Mouse (Mus musculus) heart, postnatal 10 days (tissue): ENCODE data around the gene Olfr530. TPM values are rescaled to one million over a fixed set of nuclear protein-coding genes. Genes with fewer than 3 reads are reported as not detected.

Experiments
- DNase-seq, 2 experiments: peaks; one replicate each; pipeline ENCODE4 v3.0.0; 2021
- intact Hi-C: fragments of 180-260 bp; cut with DNase I; formaldehyde crosslinking; loops from one replicate; pipeline ENCODE4 v1.15.1; 2025
- total RNA-seq, 2 experiments: library from RNA; stranded (reverse); gene quantifications; 2 replicates each; pipeline ENCODE4 v1.2.3; 2021

The Olfr530 gene
- not detected for total RNA-seq

DNA sequence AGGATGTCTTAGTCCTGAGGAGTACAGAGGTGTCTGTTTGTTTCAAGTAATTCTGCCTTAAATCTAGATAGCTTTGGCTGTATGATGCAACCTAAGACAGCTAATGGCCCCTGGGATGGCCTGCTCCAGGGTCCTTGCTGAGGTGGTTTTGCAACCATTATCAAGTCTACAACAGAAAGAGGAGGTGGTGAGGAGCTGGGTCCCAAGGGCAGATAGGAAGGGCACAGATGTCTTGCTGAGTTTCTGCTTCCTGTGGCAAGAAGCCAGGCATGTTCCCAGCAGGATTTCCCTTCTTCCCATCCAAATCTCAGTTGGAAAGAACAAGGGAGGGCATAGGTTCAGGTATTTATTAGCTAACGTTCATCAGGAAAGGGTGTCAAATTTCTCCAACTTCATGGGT lies at the start of gene Olfr530:
Gene Olfr530, minus strand, starts transcription at position 101 of the 400 bp plus-strand sequence.
- intact Hi-C loops: no loop called here
- no peak for DNase-seq

DNA sequence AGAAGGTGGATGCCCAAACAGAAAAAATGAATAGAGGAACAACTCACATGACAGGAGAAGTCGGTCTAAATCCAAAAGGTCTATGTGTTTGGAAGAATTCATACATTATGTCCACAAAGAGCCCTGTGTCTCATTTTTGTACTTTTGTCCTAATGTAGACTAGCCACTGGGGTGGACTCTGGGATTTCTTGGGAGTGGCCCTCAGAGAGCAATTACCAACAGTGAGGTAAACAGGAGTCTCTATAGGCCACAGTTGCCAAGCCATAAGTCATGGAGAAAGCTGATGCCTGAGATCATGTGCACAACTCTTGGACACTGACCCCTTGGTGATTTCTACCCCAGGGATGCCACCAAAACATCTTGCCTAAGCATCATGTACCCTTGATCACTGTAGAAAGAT lies 45.4 kb upstream of the Olfr530 start, which contains the start of gene Olfr532:
Gene Olfr532, minus strand, starts transcription at position 101 of the 400 bp plus-strand sequence.
- DNase-seq: no peak
- intact Hi-C loops: loop anchor here (2.0 kb wide), 1 partner anchor 107 kb away; no protein-coding TSS in a partner anchor

DNA sequence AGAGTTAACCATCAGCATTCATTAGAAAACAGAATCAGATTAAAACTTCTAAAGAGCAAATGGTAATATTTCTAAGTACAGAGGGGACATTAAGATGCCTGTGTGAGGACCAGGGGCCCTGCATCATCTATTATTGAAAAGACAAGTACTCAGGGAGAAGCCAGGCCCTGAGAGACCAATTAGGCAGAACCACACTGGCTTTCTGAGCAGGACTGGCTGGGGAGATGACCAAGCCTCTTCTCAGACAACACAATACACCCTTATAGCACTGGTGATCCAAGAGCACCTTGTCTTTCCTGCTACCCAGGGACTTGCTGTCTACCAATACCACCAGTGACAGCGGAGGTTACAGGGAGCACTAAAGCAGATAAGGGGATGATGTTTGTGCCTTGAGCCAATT lies 26.7 kb upstream of the Olfr530 start, which contains the start of gene Olfr531:
Gene Olfr531, minus strand, starts transcription at position 101 of the 400 bp plus-strand sequence.
- no peak for DNase-seq
- intact Hi-C loops: no loop called here

DNA sequence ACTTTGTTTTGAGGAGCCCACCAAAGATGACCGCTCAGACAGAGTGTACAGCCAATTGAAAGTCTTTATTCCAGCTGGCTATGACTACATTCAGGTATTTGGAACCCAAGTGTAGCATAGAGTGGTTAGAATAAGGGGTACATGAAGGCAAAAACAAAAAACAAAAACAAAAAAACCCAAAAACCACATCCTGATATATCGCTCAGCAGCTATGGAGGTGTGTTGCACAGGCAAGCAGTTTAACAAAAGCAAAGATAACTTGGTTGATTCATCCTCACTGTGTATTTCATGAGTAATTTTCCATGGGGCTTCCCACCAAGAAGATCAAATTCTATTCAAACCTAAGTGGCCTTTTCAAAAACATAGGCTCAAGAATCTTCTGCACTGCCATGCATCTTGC lies 780 bp upstream of the Olfr530 start:
- DNase-seq: no peak
- intact Hi-C loops: no loop called here

GRCm38 (mm10) chr7:140374300-140374699 lies 1.8 kb downstream of the Olfr530 start:
- intact Hi-C loops: no loop called here
- DNase-seq: no peak

DNA sequence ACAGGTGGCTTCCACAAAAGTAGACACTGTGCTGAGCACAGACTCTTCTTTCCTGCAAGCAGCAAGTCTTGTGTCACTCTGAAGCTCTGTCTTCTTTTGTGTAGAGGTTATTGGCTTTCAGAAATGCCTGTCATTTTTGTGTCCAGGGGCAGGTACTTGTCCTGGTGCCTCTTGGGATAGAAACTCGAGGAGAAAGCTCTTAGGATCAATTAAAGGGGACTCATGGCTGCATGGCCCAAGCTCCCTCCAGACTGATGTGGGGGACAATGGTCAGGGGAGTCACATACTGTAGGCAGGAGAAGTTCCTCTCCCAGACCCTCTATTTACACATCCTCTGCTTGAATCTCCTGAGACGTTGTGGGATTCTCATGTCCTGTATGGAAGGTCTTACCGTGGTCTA lies 14.6 kb downstream of the Olfr530 start, which contains the start of gene Olfr60:
Gene Olfr60, minus strand, starts transcription at position 101 of the 400 bp plus-strand sequence.
- intact Hi-C loops: no loop called here
- no peak for DNase-seq

GRCm38 (mm10) chr7:140333717-140334116 lies 42.4 kb downstream of the Olfr530 start, which contains the start of gene Olfr527:
Gene Olfr527, plus strand, starts transcription at chr7:140334017.
- intact Hi-C loops: no loop called here

GRCm38 (mm10) chr7:140329766-140330304 lies 46.3 kb downstream of the Olfr530 start:
- DNase-seq: no peak
- intact Hi-C loops: no loop called here

More at GRCm38 (mm10) chr7:140333717-140334116, 42.4 kb downstream of the Olfr530 start, which contains the start of gene Olfr527:
- no peak for DNase-seq

Other genes starting within 250 kb of the Olfr530 start
- 10 to 100 TPM; 22.9 to 25.3 TPM for gene Mtg1, start 238.8 kb downstream of the Olfr530 start, total RNA-seq
- under 1 TPM; 0.50 to 0.55 TPM for gene Sprn, start 221.5 kb downstream of the Olfr530 start, total RNA-seq
- not detected for gene Olfr522, start 211.6 kb downstream of the Olfr530 start, total RNA-seq
- not detected for gene Olfr523, start 203.1 kb downstream of the Olfr530 start, total RNA-seq
- not detected for gene Olfr524, start 170.4 kb downstream of the Olfr530 start, total RNA-seq
- not detected for gene Cd163l1, start 158.1 kb downstream of the Olfr530 start, total RNA-seq
- gene 5830411N06Rik, start 129.0 kb downstream of the Olfr530 start, total RNA-seq: not detected
- gene Olfr525, start 55.5 kb downstream of the Olfr530 start, total RNA-seq: not detected
- gene Olfr527, start 42.3 kb downstream of the Olfr530 start, total RNA-seq: not detected
- not detected for gene Olfr60, start 14.7 kb downstream of the Olfr530 start, total RNA-seq
- not detected for gene Olfr531, start 26.6 kb upstream of the Olfr530 start, total RNA-seq
- not detected for gene Olfr532, start 45.3 kb upstream of the Olfr530 start, total RNA-seq
- gene Olfr533, start 87.0 kb upstream of the Olfr530 start, total RNA-seq: not detected
- not detected for gene Olfr535, start 107.9 kb upstream of the Olfr530 start, total RNA-seq
- not detected for gene Olfr536, start 131.1 kb upstream of the Olfr530 start, total RNA-seq
- not detected for gene Olfr538, start 191.6 kb upstream of the Olfr530 start, total RNA-seq
- gene Olfr46, start 224.9 kb upstream of the Olfr530 start, total RNA-seq: not detected